Mouse (Mus musculus): ENCODE data around the gene Htra3. TPM values are rescaled to one million over a fixed set of nuclear protein-coding genes. Genes with fewer than 3 reads are reported as not detected.

The Htra3 gene
- polyA plus RNA-seq, 1 experiment from 2014 or later: 7.3 TPM

GRCm38 (mm10) chr5:35624751-35625239 is 54.8 kb downstream of the Htra3 start:
- H3K9me3 ChIP-seq (replicated peaks): no peaks in the 10 kb centered on the region
- no peaks in the 10 kb centered on the region for H3K36me3 ChIP-seq
- H3K9ac ChIP-seq: no peak overlapping the region
- H3K4me1 ChIP-seq: peaks cover 8% of the 10 kb centered on the region
- ATAC-seq (ENCODE audit: low FRiP score): no peak
- H3K27ac ChIP-seq: no peak overlapping the region
- no peak overlapping the region for H3K4me2 ChIP-seq (replicated peaks)
- no peaks in the 10 kb centered on the region for H3K27me3 ChIP-seq
- H3K4me3 ChIP-seq: no peak overlapping the region
- 67% methylated on average over 4 of the region's 4 CpGs for WGBS

DNA sequence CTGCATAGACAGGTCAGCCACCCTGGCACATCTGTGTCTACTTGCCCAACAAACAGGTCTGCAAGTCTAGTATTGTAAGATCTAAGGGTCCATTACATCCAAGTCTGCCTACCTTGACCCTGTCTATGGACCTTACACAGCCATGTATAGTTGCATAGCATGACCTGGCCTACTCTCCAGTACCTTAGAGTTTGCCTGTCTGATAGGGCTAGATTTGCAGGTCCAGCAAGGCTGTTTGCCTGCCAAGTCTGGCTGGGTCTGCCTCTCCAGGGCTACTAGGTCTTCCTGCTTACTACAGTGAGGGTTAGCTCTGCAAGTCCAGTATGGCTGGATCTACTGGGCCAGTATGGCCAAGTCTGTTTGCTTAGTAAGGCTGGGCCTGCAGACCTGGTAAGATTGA is 55.8 kb downstream of the Htra3 start:
- Histone ChIP-seq H3K27ac (no peak overlapping the region), H3K9ac (no peak overlapping the region), H3K27me3 (no peaks in the 10 kb centered on the region), H3K36me3 (no peaks in the 10 kb centered on the region), H3K4me1 (peaks cover 8% of the 10 kb centered on the region), H3K4me2 (replicated peaks) (no peak overlapping the region), H3K9me3 (replicated peaks) (no peaks in the 10 kb centered on the region), H3K4me3 (no peak overlapping the region)
- no peak for ATAC-seq (ENCODE audit: low FRiP score)

GRCm38 (mm10) chr5:35621114-35621513 is 58.5 kb downstream of the Htra3 start:
- Histone ChIP-seq H3K9ac (no peak overlapping the region), H3K36me3 (no peaks in the 10 kb centered on the region), H3K27me3 (no peaks in the 10 kb centered on the region), H3K27ac (no peak overlapping the region), H3K9me3 (replicated peaks) (no peaks in the 10 kb centered on the region), H3K4me1 (peaks cover 16% of the 10 kb centered on the region), H3K4me2 (replicated peaks) (no peak overlapping the region), H3K4me3 (no peak overlapping the region)
- no peak for ATAC-seq (ENCODE audit: low FRiP score)
- 39% methylated on average over 4 of the region's 4 CpGs for WGBS

DNA sequence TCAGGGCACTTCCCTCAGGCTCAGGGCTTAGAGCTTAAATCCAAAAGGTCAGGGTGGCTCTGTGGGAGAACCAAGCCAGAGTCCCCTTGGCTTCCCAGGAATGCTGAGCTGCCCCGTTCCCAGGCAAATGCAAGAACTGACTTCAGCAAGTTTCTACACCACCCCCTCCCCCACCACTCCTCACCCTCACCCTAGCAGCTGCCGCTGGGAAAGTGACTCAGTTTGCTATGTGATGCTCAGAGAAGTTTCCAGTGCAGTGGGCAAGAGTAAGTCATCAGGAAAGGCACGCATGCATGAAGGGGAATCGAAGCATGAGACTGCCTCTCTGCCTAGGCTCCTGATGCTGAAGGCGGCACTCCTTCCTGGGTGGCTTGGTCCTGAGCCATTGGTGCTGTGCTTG is 62.6 kb downstream of the Htra3 start:
- WGBS: 49% methylated on average over 5 of the region's 5 CpGs
- 0 out of 2 replicates have a peak overlapping the region, but pooled peaks have one; percentile 18 for H3K27ac ChIP-seq

DNA sequence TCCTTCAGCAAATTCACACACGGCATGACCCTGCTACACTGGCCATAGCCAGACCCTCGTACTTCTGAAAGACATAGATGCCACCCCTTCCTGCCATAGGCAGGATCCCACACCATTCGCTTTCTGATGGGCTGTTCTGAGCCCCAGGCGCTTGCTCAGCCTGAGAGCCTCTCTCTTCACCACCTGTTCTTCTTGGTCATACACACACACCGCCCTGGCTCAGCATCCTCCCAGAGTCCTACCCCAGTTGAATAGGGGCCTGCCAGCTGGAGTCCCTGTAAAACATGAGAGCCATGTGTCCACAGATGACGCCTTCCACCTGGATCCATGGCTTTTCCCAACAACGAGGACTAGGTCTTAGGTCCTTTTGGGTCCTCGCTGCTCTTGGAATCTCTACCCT is 66.9 kb downstream of the Htra3 start:
- Histone ChIP-seq H3K27me3 (no peaks in the 10 kb centered on the region), H3K4me2 (replicated peaks) (no peak overlapping the region), H3K27ac (no peak overlapping the region), H3K9ac (no peak overlapping the region), H3K4me3 (no peak overlapping the region), H3K36me3 (no peaks in the 10 kb centered on the region; the same call in 1 of the 2 replicates), H3K9me3 (replicated peaks) (no peaks in the 10 kb centered on the region), H3K4me1 (peaks cover 30% of the 10 kb centered on the region)
- no peak for ATAC-seq (ENCODE audit: low FRiP score)
- 89% methylated on average over 8 of the region's 8 CpGs for WGBS

More for the DNA sequence above, 62.6 kb downstream of the Htra3 start:
- no peaks in the 10 kb centered on the region for H3K9me3 ChIP-seq (replicated peaks)
- H3K36me3 ChIP-seq: no peaks in the 10 kb centered on the region
- no peak for ATAC-seq (ENCODE audit: low FRiP score)
- H3K9ac ChIP-seq: no peak overlapping the region
- H3K4me1 ChIP-seq: peaks cover 16% of the 10 kb centered on the region
- no peaks in the 10 kb centered on the region for H3K27me3 ChIP-seq
- no peak overlapping the region for H3K4me2 ChIP-seq (replicated peaks)
- H3K4me3 ChIP-seq: no peak overlapping the region

- H3K9ac ChIP-seq: no peak overlapping the region
- no peak overlapping the region for H3K4me2 ChIP-seq (replicated peaks)
- no peak for ATAC-seq (ENCODE audit: low FRiP score)
- 88% methylated on average over 11 of the region's 11 CpGs for WGBS
- H3K27ac ChIP-seq: no peak overlapping the region
- H3K4me3 ChIP-seq: no peak overlapping the region
- H3K36me3 ChIP-seq: no peaks in the 10 kb centered on the region; the same call in 1 of the 2 replicates
- H3K27me3 ChIP-seq: no peaks in the 10 kb centered on the region
- H3K4me1 ChIP-seq: peaks cover 31% of the 10 kb centered on the region
- no peaks in the 10 kb centered on the region for H3K9me3 ChIP-seq (replicated peaks)
These were observed 67.7 kb downstream of the Htra3 start for GRCm38 (mm10) chr5:35611900-35612299.

GRCm38 (mm10) chr5:35611170-35611569 is 68.4 kb downstream of the Htra3 start:
- WGBS: 91% methylated on average over 9 of the region's 9 CpGs
- Histone ChIP-seq H3K36me3 (no peaks in the 10 kb centered on the region; the same call in 1 of the 2 replicates), H3K4me2 (replicated peaks) (no peak overlapping the region), H3K4me3 (no peak overlapping the region), H3K27me3 (no peaks in the 10 kb centered on the region), H3K9me3 (replicated peaks) (no peaks in the 10 kb centered on the region), H3K4me1 (peaks cover 26% of the 10 kb centered on the region), H3K9ac (no peak overlapping the region), H3K27ac (no peak overlapping the region)
- ATAC-seq (ENCODE audit: low FRiP score): no peak

DNA sequence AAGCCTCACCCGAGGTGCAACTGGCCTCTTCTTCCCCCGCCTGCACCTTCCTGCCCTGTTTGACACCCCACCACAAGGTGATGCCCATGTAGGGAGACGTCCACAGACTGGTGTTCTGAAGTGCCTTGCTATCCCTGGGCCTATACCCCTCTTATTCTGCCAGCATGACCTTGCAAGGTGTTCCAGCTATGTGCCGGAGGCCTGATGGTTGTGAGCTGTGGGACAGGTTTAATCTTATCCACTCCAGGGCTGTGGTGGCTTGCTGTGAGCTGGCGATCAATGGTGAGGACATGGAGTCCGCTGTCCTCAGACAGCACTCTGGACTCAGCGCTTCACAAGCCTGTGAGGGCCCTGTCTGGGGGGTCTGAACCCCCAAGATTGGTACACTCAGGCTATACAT is 69.2 kb downstream of the Htra3 start:
- Histone ChIP-seq H3K27me3 (no peaks in the 10 kb centered on the region), H3K4me3 (no peak overlapping the region), H3K36me3 (peaks cover 4% of the 10 kb centered on the region; the same call in 1 of the 2 replicates), H3K4me2 (replicated peaks) (no peak overlapping the region), H3K4me1 (peaks cover 26% of the 10 kb centered on the region), H3K9ac (no peak overlapping the region), H3K9me3 (replicated peaks) (no peaks in the 10 kb centered on the region), H3K27ac (no peak overlapping the region)
- no peak for ATAC-seq (ENCODE audit: low FRiP score)
- WGBS: 93% methylated on average over 7 of the region's 7 CpGs

DNA sequence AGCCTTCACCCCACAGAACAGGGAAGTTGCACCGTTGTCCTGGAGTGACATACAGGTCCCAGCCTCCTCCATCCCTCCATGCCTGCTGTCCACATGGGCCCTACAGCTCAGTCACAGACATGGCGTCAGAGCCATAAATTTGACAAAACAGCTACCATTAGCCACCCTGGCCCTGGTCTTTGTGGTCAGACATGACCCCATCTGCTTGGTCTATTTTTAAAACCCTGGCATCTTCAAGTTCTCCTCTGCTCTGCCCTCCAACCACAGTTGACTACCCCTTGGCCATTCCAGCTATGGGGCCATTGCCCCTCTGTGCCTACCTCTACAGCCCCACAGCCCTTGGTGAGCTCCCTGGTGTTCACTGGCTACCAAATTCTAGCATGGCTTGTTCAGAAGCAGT is 69.6 kb downstream of the Htra3 start:
- no peak overlapping the region for H3K9ac ChIP-seq
- H3K4me2 ChIP-seq (replicated peaks): no peak overlapping the region
- H3K4me1 ChIP-seq: peaks cover 26% of the 10 kb centered on the region
- peaks cover 5% of the 10 kb centered on the region; the same call in 1 of the 2 replicates for H3K36me3 ChIP-seq
- H3K27ac ChIP-seq: no peak overlapping the region
- H3K4me3 ChIP-seq: no peak overlapping the region
- H3K9me3 ChIP-seq (replicated peaks): no peaks in the 10 kb centered on the region
- H3K27me3 ChIP-seq: no peaks in the 10 kb centered on the region
- WGBS: 65% methylated on average over 2 of the region's 2 CpGs
- ATAC-seq (ENCODE audit: low FRiP score): no peak

- H3K9me3 ChIP-seq (replicated peaks): no peaks in the 10 kb centered on the region
- H3K36me3 ChIP-seq: peaks cover 9% of the 10 kb centered on the region; the same call in 1 of the 2 replicates
- peaks cover 26% of the 10 kb centered on the region for H3K4me1 ChIP-seq
- peak overlapping the region; percentile 11; the same call in 1 of the 2 replicates for H3K4me2 ChIP-seq (replicated peaks)
- H3K27ac ChIP-seq: peak overlapping the region; percentile 41
- no peak overlapping the region for H3K4me3 ChIP-seq
- 5% methylated on average over 12 of the region's 12 CpGs for WGBS
- peak; percentile 59 for ATAC-seq (ENCODE audit: low FRiP score)
- H3K27me3 ChIP-seq: no peaks in the 10 kb centered on the region
- no peak overlapping the region for H3K9ac ChIP-seq
These were observed 70.2 kb downstream of the Htra3 start for GRCm38 (mm10) chr5:35609381-35609780.

DNA sequence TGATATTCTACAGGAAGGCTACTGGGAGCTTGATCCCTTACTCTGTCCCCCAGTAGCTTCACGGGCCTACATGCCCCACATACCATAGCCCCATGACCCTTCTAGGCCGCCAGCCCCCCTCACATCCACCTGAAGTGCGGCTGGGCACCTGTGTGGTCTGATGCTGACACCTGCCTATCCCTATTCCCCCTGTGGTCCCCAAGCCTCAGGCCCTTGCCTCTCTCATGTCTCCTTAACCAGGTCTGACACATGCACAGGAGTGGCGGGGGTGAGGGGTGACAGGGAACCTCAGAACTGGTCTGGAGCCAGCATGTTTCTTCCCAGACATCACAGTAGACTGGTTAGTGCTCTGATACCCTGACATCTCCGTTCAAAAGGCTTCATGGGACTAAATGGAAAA is 71.0 kb downstream of the Htra3 start:
- Histone ChIP-seq H3K4me2 (replicated peaks) (no peak overlapping the region), H3K27ac (peak overlapping the region; percentile 45; the same call in 1 of the 2 replicates), H3K36me3 (peaks cover 14% of the 10 kb centered on the region; the same call in 1 of the 2 replicates), H3K4me3 (no peak overlapping the region), H3K27me3 (no peaks in the 10 kb centered on the region), H3K4me1 (peaks cover 26% of the 10 kb centered on the region), H3K9me3 (replicated peaks) (no peaks in the 10 kb centered on the region), H3K9ac (peak overlapping the region; percentile 13; the same call in 1 of the 2 replicates)
- 72% methylated on average over 5 of the region's 5 CpGs for WGBS
- no peak for ATAC-seq (ENCODE audit: low FRiP score)

GRCm38 (mm10) chr5:35607784-35608183 is 71.8 kb downstream of the Htra3 start:
- H3K4me1 ChIP-seq: peaks cover 26% of the 10 kb centered on the region
- no peak overlapping the region for H3K4me2 ChIP-seq (replicated peaks)
- H3K9ac ChIP-seq: no peak overlapping the region
- no peaks in the 10 kb centered on the region for H3K27me3 ChIP-seq
- ATAC-seq (ENCODE audit: low FRiP score): no peak
- WGBS: 81% methylated on average over 6 of the region's 7 CpGs
- no peak overlapping the region for H3K27ac ChIP-seq
- H3K36me3 ChIP-seq: peaks cover 20% of the 10 kb centered on the region
- H3K9me3 ChIP-seq (replicated peaks): no peaks in the 10 kb centered on the region
- no peak overlapping the region for H3K4me3 ChIP-seq

- 88% methylated on average over 7 of the region's 7 CpGs for WGBS
- H3K27ac ChIP-seq: no peak overlapping the region
- no peak overlapping the region for H3K4me3 ChIP-seq
- H3K27me3 ChIP-seq: no peaks in the 10 kb centered on the region
- H3K4me1 ChIP-seq: peaks cover 26% of the 10 kb centered on the region
- peaks cover 30% of the 10 kb centered on the region for H3K36me3 ChIP-seq
- no peak overlapping the region for H3K9ac ChIP-seq
- H3K9me3 ChIP-seq (replicated peaks): no peaks in the 10 kb centered on the region
- H3K4me2 ChIP-seq (replicated peaks): no peak overlapping the region
- ATAC-seq (ENCODE audit: low FRiP score): no peak
These were observed 72.8 kb downstream of the Htra3 start for GRCm38 (mm10) chr5:35606800-35607199.
